In the genomic region with DNA sequence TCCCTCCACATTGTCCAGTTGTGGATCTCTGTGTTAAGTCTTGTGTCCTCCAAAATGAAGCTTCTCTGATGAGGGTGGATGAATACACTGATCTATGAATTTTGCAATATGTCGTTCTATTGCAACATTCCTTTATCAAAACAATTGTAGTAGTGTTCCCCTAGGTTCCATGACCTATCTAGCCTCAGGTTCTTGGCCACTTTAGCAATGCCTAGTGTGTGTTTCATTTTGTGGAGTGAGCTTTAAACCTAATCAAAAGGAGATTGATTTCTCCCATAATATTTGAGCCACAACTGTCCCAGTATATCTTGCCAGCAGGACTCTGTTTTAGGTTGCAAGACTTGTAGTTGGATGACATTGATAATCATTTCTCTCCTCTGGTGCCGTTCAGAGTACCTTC, we compare ENCODE assay signal across 34 mouse cellular contexts.
"Had no signal": no experiment of that assay in that cellular context is flagged by ENCODE, and none has a peak within 500 bp of the region (broad histone marks: within the 10 kb centered on the region; RNA-seq: fewer than 3 reads in every experiment).

No protein-coding gene starts in this region.

- DNase-seq: heart, postnatal 10 days; heart, postnatal 14 days; heart, postnatal 4 days; kidney, adult 11 months; kidney, adult 18-20 months; kidney, adult 2 months; kidney, adult 8-10 months; kidney, adult 9 months; kidney, postnatal 10 days; kidney, postnatal 14 days; kidney, postnatal 25 days; kidney, postnatal 36 days; kidney, postnatal 4 days; layer of hippocampus, adult 9-11 months; layer of hippocampus, postnatal 36 days had no signal

- H3K9ac ChIP-seq: heart, embryonic 12.5 days; heart, embryonic 13.5 days; heart, embryonic 15.5 days; hindbrain, embryonic 12.5 days; hindbrain, embryonic 13.5 days; hindbrain, embryonic 14.5 days; hindbrain, embryonic 15.5 days; intestine, embryonic 15.5 days; kidney, embryonic 15.5 days had no signal

- H3K27ac ChIP-seq: heart, embryonic 10.5 days; heart, embryonic 13.5 days; heart, embryonic 15.5 days; hindbrain, embryonic 10.5 days; hindbrain, embryonic 12.5 days; hindbrain, embryonic 13.5 days; hindbrain, embryonic 14.5 days; hindbrain, embryonic 15.5 days; hindbrain, postnatal 0 days; intestine, embryonic 15.5 days; kidney, embryonic 15.5 days; kidney, postnatal 0 days; layer of hippocampus, adult 2 months had no signal

- ATAC-seq: hindbrain, embryonic 16.5 days; hindbrain, postnatal 0 days; inflammation-experienced regulatory T-cells, adult 6 months; intestine, embryonic 15.5 days; intestine, embryonic 16.5 days; intestine, postnatal 0 days had no signal

- H3K4me2 ChIP-seq: heart, embryonic 11.5 days; heart, embryonic 12.5 days; heart, embryonic 13.5 days; heart, embryonic 15.5 days; hindbrain, embryonic 12.5 days; hindbrain, embryonic 13.5 days; hindbrain, embryonic 14.5 days; hindbrain, embryonic 15.5 days; intestine, embryonic 15.5 days; kidney, embryonic 15.5 days had no signal

- H3K9me3 ChIP-seq: heart, embryonic 10.5 days; heart, embryonic 12.5 days; heart, embryonic 13.5 days; heart, embryonic 15.5 days; hindbrain, embryonic 10.5 days; hindbrain, embryonic 12.5 days; hindbrain, embryonic 13.5 days; hindbrain, embryonic 15.5 days; intestine, embryonic 15.5 days; kidney, embryonic 15.5 days had no signal

- H3K4me1 ChIP-seq: heart, embryonic 10.5 days; heart, embryonic 12.5 days; heart, embryonic 13.5 days; heart, embryonic 15.5 days; hindbrain, embryonic 10.5 days; hindbrain, embryonic 12.5 days; hindbrain, embryonic 13.5 days; hindbrain, embryonic 15.5 days; intestine, embryonic 15.5 days; kidney, embryonic 15.5 days had no signal

- H3K4me3 ChIP-seq: heart, embryonic 10.5 days; heart, embryonic 12.5 days; heart, embryonic 13.5 days; heart, embryonic 15.5 days; hindbrain, embryonic 10.5 days; hindbrain, embryonic 12.5 days; hindbrain, embryonic 13.5 days; hindbrain, embryonic 15.5 days; intestine, embryonic 15.5 days; kidney, embryonic 15.5 days; layer of hippocampus, adult 2 months had no signal

- H3K27me3 ChIP-seq: heart, embryonic 12.5 days; heart, embryonic 13.5 days; heart, embryonic 15.5 days; hindbrain, embryonic 12.5 days; hindbrain, embryonic 13.5 days; hindbrain, embryonic 15.5 days; intestine, embryonic 15.5 days; kidney, embryonic 15.5 days had no signal

- H3K36me3 ChIP-seq: heart, embryonic 10.5 days; heart, embryonic 12.5 days; heart, embryonic 13.5 days; heart, embryonic 15.5 days; hindbrain, embryonic 10.5 days; hindbrain, embryonic 12.5 days; hindbrain, embryonic 13.5 days; hindbrain, embryonic 15.5 days; intestine, embryonic 15.5 days; kidney, embryonic 15.5 days had no signal
